8 mouse cellular contexts compared by ENCODE assay signal in the genomic region with DNA sequence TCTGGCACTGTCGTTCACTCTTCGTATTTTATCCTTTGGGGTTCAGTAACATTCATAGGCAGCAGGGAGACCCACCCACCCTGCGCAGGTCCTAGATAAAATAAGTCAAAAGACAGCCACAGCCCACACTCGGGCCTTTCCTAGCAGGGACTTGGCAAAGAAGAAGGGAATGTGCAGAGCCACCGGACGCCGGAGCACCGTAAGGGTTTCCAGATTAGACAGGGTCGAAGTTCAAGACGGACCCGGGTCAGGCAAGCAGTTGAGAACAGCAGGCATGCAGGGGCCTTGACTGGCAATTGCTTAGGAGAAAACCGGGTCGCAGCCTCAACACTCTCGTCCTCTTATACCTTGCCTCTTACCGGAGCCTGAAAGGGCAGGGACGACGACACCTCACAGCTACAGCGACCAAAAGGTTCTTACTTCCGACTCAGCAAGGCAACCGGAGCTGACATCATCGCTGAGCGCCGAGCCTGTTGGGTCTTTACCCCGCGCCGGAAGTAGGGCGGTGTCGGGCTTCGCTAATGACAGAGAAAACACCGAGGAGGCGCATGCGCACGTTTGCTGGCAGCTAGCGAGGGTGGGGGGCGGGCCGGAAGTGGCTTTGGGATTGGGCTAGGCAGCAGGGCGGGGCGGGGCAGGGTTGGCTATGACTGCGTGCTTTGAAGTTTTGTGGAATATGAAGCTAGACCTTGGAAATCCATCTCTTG. TPM values are rescaled to one million over a fixed set of nuclear protein-coding genes. Genes with fewer than 3 reads are reported as not detected.
DNase-seq lines count a peak whose midpoint lies in the region; ATAC-seq and TF ChIP-seq lines count a peak whose summit lies in the region.

Ube4a (minus strand) TSS at position 475 of the 707 bp plus-strand sequence.

- H3K4me2 ChIP-seq in embryonic facial prominence, embryonic 15.5 days (replicated peaks) = peak within 1 kb of the TSS; percentile 67
- H3K4me2 ChIP-seq in limb, embryonic 14.5 days (replicated peaks; ENCODE audit: low read depth, low read length, severe bottlenecking) = peak within 1 kb of the TSS; percentile 75
- peak within 1 kb of the TSS; percentile 71 for H3K4me2 ChIP-seq in midbrain, postnatal 0 days (ENCODE audit: low read depth, low read length, poor library complexity, severe bottlenecking)

- peak within 1 kb of the TSS; percentile 76 for H3K9ac ChIP-seq in embryonic facial prominence, embryonic 15.5 days
- peak within 1 kb of the TSS; percentile 80 for H3K9ac ChIP-seq in limb, embryonic 14.5 days (ENCODE audit: low read depth, low read length, severe bottlenecking)
- H3K9ac ChIP-seq in midbrain, postnatal 0 days (replicated peaks; ENCODE audit: low read length, poor library complexity, severe bottlenecking) = peak within 1 kb of the TSS; percentile 74

- ATAC-seq in embryonic facial prominence, embryonic 15.5 days (ENCODE audit: insufficient number of reproducible peaks, low FRiP score, low TSS enrichment, low read depth) = peak; percentile 93
- ATAC-seq in limb, embryonic 14.5 days (ENCODE audit: low FRiP score, low read depth) = peak; percentile 94
- ATAC-seq in midbrain, postnatal 0 days (ENCODE audit: low FRiP score) = peak; percentile 96

- peaks cover 17% of the 10 kb centered on the region for H3K36me3 ChIP-seq in embryonic facial prominence, embryonic 15.5 days
- H3K36me3 ChIP-seq in limb, embryonic 14.5 days (ENCODE audit: control insufficient read depth, insufficient read depth, low read length) = peaks cover 19% of the 10 kb centered on the region
- peaks cover 4% of the 10 kb centered on the region; the same call in 1 of the 2 replicates for H3K36me3 ChIP-seq in midbrain, postnatal 0 days (ENCODE audit: insufficient read depth, low read length)

- under 1% methylated on average over 39 of the region's 39 CpGs for WGBS in bone marrow, adult 2 months
- WGBS in embryonic facial prominence, embryonic 15.5 days = under 1% methylated on average over 39 of the region's 39 CpGs
- under 1% methylated on average over 37 of the region's 39 CpGs for WGBS in limb, embryonic 14.5 days
- under 1% methylated on average over 39 of the region's 39 CpGs for WGBS in midbrain, postnatal 0 days

- H3K9me3 ChIP-seq in embryonic facial prominence, embryonic 15.5 days (replicated peaks) = no peaks in the 10 kb centered on the region
- H3K9me3 ChIP-seq in limb, embryonic 14.5 days (ENCODE audit: control insufficient read depth, low read length) = no peaks in the 10 kb centered on the region
- no peaks in the 10 kb centered on the region for H3K9me3 ChIP-seq in midbrain, postnatal 0 days (ENCODE audit: low read length)

- H3K27ac ChIP-seq in bone marrow, adult 2 months (ENCODE audit: control insufficient read depth, insufficient read depth, low read depth, low read length, poor library complexity) = peak within 1 kb of the TSS; percentile 70
- peak within 1 kb of the TSS; percentile 63 for H3K27ac ChIP-seq in embryonic facial prominence, embryonic 15.5 days (replicated peaks)
- H3K27ac ChIP-seq in limb, embryonic 14.5 days (replicated peaks; ENCODE audit: low read depth, low read length) = no peak within 1 kb of the TSS; the same call in 1 of the 2 replicates
- peak within 1 kb of the TSS; percentile 70 for H3K27ac ChIP-seq in midbrain, postnatal 0 days (ENCODE audit: low read depth, low read length)

- no peaks in the 10 kb centered on the region for H3K27me3 ChIP-seq in embryonic facial prominence, embryonic 15.5 days
- no peaks in the 10 kb centered on the region for H3K27me3 ChIP-seq in limb, embryonic 14.5 days (ENCODE audit: control insufficient read depth, insufficient read depth, low read length)
- H3K27me3 ChIP-seq in midbrain, postnatal 0 days (ENCODE audit: insufficient read depth, low read length) = no peaks in the 10 kb centered on the region

- peak; percentile 99 for DNase-seq in 416B (ENCODE audit: low read depth)
- peak; percentile 99 for DNase-seq in heart, adult 8-10 months (ENCODE audit: low spot score)
- DNase-seq in kidney, adult 9 months = peak; percentile 99
- peak; percentile 99 for DNase-seq in limb, embryonic 14.5 days (ENCODE audit: low spot score)
- peak; percentile 99 for DNase-seq in midbrain, postnatal 0 days (ENCODE audit: low spot score)
- peak; percentile 97 to 100 for DNase-seq in spleen, postnatal 14 days (ENCODE audit: low spot score in 2 of 2)

- peak within 1 kb of the TSS; percentile 92 for H3K4me3 ChIP-seq in bone marrow, adult 2 months (replicated peaks; ENCODE audit: control insufficient read depth, low read depth, low read length)
- H3K4me3 ChIP-seq in embryonic facial prominence, embryonic 15.5 days (replicated peaks) = peak within 1 kb of the TSS; percentile 80
- H3K4me3 ChIP-seq in limb, embryonic 14.5 days (replicated peaks; ENCODE audit: low read length) = peak within 1 kb of the TSS; percentile 83
- peak within 1 kb of the TSS; percentile 76 for H3K4me3 ChIP-seq in midbrain, postnatal 0 days (ENCODE audit: low read depth, low read length)

- no peak for TF ChIP-seq CTCF in bone marrow, adult 2 months (IDR thresholded peaks at IDR 0.05; ENCODE audit: control insufficient read depth, insufficient read depth, low read length)
- no peak for TF ChIP-seq CTCF in midbrain, postnatal 0 days (IDR thresholded peaks at IDR 0.05)

- peak; percentile 23; the same call in 1 of the 2 replicates for TF ChIP-seq POLR2A in bone marrow, adult 2 months (IDR thresholded peaks at IDR 0.05; ENCODE audit: borderline replicate concordance, control insufficient read depth, low read depth, low read length)
- TF ChIP-seq POLR2A in limb, embryonic 14.5 days (IDR thresholded peaks at IDR 0.05; ENCODE audit: borderline replicate concordance, extremely low read depth, insufficient read depth, insufficient read length) = 0 out of 2 replicates have a peak, but pooled peaks have one; percentile 14

- H3K4me1 ChIP-seq in bone marrow, adult 2 months (ENCODE audit: control insufficient read depth, insufficient read depth, low read length) = no peaks in the 10 kb centered on the region; the same call in 1 of the 2 replicates
- H3K4me1 ChIP-seq in embryonic facial prominence, embryonic 15.5 days = peaks cover 17% of the 10 kb centered on the region
- peaks cover 4% of the 10 kb centered on the region for H3K4me1 ChIP-seq in limb, embryonic 14.5 days (ENCODE audit: control insufficient read depth, insufficient read depth, low read length)
- H3K4me1 ChIP-seq in midbrain, postnatal 0 days (ENCODE audit: insufficient read depth, low read length) = peaks cover 6% of the 10 kb centered on the region; the same call in 1 of the 2 replicates

RNA-seq across cellular contexts. Expression of gene Ube4a, which starts in this region (rescaled TPM):
- polyA plus RNA-seq in bone marrow, adult 2 months (2011; ENCODE audit: insufficient read depth, insufficient read length, low replicate concordance, missing spikeins) = 11.1 and 18.8 TPM in 2 replicates
- 23.6 and 25.7 TPM in 2 replicates for polyA plus RNA-seq in embryonic facial prominence, embryonic 15.5 days (2015; fragmentation: Nextera tagmentation; extraction: Ambion mirVana)
- 10 to 100 TPM; 33.8 to 42.1 (median 35.3) TPM for total RNA-seq in heart, adult 8-10 months (2022)
- 23.9 and 26.4 TPM in 2 replicates for polyA plus RNA-seq in limb, embryonic 14.5 days (2012; rRNA removed)
- 30.3 and 33.4 TPM in 2 replicates for polyA plus RNA-seq in limb, embryonic 14.5 days (2014; fragmentation: Nextera tagmentation; extraction: Ambion mirVana)
- total RNA-seq in midbrain, postnatal 0 days (2014; rRNA removed) = 51.9 and 62.2 TPM in 2 replicates
- 26.4 and 26.7 TPM in 2 replicates for polyA plus RNA-seq in midbrain, postnatal 0 days (2015; fragmentation: Nextera tagmentation; extraction: Ambion mirVana)
